Mouse (Mus musculus): ENCODE measurements at regions not wholly inside any gene's neighbourhood (a gene's known extent, or its start where the extent isn't known, plus 50 kb on each side); places are given as distances from the start of the nearest gene placed in this dataset.

DNA sequence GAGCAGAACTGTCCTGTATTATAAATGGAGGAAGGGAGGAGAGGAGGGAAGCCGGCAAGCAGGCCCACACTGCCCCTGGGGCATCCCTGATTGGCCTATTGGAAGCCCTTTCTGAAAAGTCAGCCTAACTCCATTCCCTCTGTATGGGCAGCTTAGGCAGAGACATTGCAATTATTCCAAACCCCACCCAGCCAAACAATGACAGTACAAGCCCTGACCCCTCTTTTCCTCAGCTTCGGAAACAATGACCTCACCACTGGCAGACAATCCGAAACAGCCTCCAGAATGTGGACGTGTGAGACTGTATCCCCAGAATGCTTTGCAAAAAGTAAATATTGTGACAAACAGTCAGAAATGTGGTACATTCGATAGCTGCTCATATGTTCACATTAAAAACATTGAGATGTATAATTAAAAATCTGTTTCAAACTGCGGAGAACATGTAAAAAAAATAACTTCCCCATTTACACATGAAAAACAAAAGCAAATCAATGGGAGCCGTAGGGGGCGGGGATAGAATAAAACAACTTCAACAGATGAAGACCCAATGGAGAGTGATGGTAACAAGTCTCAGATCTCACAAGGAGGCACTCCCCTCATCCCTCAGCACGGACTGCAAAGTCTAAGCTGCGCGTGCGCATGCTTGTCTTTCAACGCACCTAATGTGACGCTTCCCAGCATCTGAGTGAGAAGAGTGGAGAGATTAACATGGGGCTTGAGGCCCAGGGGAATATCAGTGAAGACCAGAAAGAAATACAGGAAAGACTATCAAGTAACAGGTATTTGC, 134.9 kb upstream of the Top1 start:
- H3K4me1 ChIP-seq (ENCODE audit: control insufficient read depth in 2 of 2, insufficient read depth in 2 of 2, low read length in 2 of 2, poor library complexity in 1 of 2), result peaks cover 5 to 13% of the 10 kb centered on the region in 2 experiments; a peak in 2 of 4 replicates
- H3K4me3 ChIP-seq (ENCODE audit: insufficient read depth in 1 of 2, low read depth in 1 of 2, low read length in 2 of 2, poor library complexity in 1 of 2, severe bottlenecking in 1 of 2), result no peak overlapping the region
- DNase-seq (ENCODE audit: low read depth, low spot score), result peak; percentile 33
- no peak overlapping the region for H3K9ac ChIP-seq (ENCODE audit: insufficient read depth, low read depth, low read length, poor library complexity, severe bottlenecking)
- TF ChIP-seq CHD2 (IDR thresholded peaks at IDR 0.05; ENCODE audit: low read depth, low read length) (no peak), ZNF384 (IDR thresholded peaks at IDR 0.05; ENCODE audit: low read depth, low read length) (no peak), ZC3H11A (IDR thresholded peaks at IDR 0.05; ENCODE audit: borderline replicate concordance, low read depth, low read length) (no peak), HCFC1 (IDR thresholded peaks at IDR 0.05; ENCODE audit: borderline replicate concordance, insufficient read depth, low read length) (no peak), MAFK (IDR thresholded peaks at IDR 0.05; ENCODE audit: insufficient read depth, low read depth, low read length) (no peak)
- in situ Hi-C loops (cut with MboI; ENCODE audit: low sequenced_read_pairs in 2 of 2, unreplicated experiment in 2 of 2), result no loop called here
- H3K36me3 ChIP-seq (ENCODE audit: control insufficient read depth, insufficient read depth, low read length, poor library complexity, severe bottlenecking), result no peaks in the 10 kb centered on the region
- H3K27ac ChIP-seq (ENCODE audit: insufficient read depth, low read depth, low read length, poor library complexity, severe bottlenecking), result no peak overlapping the region
- H3K9me3 ChIP-seq (ENCODE audit: control insufficient read depth, insufficient read depth, low read depth, low read length), result no peaks in the 10 kb centered on the region

DNA sequence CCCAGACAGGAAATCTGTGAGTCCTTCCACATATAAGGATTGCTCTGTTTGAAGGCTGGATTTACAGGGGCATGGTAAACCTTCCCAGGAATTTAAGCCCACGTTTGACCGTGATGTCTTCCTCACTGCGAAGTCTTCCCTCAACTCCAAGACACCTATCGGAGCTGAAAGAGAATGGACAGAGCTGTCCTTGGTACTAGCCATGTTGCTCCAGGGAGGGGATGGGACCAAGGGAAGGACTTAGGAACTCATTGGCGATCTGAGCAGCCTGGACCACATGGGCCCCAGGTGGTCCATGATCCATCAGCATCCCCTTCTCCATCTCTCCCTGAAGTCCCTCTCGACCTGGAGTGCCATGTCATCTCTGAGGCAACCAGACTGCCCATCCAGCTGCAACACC, 130.1 kb upstream of the Top1 start:
- no peak for TF ChIP-seq HCFC1 (IDR thresholded peaks at IDR 0.05; ENCODE audit: borderline replicate concordance, insufficient read depth, low read length)
- no peak for TF ChIP-seq ZC3H11A (IDR thresholded peaks at IDR 0.05; ENCODE audit: borderline replicate concordance, low read depth, low read length)
- TF ChIP-seq ZNF384 (IDR thresholded peaks at IDR 0.05; ENCODE audit: low read depth, low read length), result no peak
- no peak for TF ChIP-seq MAFK (IDR thresholded peaks at IDR 0.05; ENCODE audit: insufficient read depth, low read depth, low read length)
- TF ChIP-seq CHD2 (IDR thresholded peaks at IDR 0.05; ENCODE audit: low read depth, low read length), result no peak
- H3K9ac ChIP-seq (ENCODE audit: insufficient read depth, low read depth, low read length, poor library complexity, severe bottlenecking), result no peak overlapping the region
- DNase-seq (ENCODE audit: low read depth, low spot score), result no peak
- in situ Hi-C loops (cut with MboI; ENCODE audit: low sequenced_read_pairs in 2 of 2, unreplicated experiment in 2 of 2), result no loop called here
- H3K27ac ChIP-seq (ENCODE audit: insufficient read depth, low read depth, low read length, poor library complexity, severe bottlenecking), result no peak overlapping the region
- no peaks in the 10 kb centered on the region for H3K9me3 ChIP-seq (ENCODE audit: control insufficient read depth, insufficient read depth, low read depth, low read length)
- no peak overlapping the region for H3K4me3 ChIP-seq (ENCODE audit: insufficient read depth in 1 of 2, low read depth in 1 of 2, low read length in 2 of 2, poor library complexity in 1 of 2, severe bottlenecking in 1 of 2)
- peaks cover 3 to 7% of the 10 kb centered on the region in 2 experiments; a peak in 3 of 4 replicates for H3K4me1 ChIP-seq (ENCODE audit: control insufficient read depth in 2 of 2, insufficient read depth in 2 of 2, low read length in 2 of 2, poor library complexity in 1 of 2)
- no peaks in the 10 kb centered on the region for H3K36me3 ChIP-seq (ENCODE audit: control insufficient read depth, insufficient read depth, low read length, poor library complexity, severe bottlenecking)

DNA sequence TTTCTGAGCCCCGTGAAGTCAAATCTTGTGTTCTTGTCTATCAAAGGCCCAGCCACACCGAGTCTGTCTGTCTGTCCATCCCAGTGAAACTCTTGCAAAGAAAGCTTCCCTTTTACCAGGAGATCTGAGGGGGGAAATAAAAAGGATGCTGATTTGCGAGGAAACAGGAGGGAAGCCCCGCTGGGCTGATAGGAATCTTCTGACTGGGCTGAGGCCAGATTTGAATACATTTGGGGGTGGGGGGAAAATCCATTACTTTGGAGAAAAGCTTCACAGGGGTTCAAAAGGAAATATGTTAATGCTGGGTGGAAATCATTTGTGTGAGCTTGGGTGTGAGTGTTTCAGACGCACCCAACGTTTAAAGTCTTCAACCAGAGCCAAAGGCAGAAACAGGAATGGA, 129.2 kb upstream of the Top1 start:
- Histone ChIP-seq H3K9ac (ENCODE audit: insufficient read depth, low read depth, low read length, poor library complexity, severe bottlenecking) (no peak overlapping the region), H3K4me3 (ENCODE audit: insufficient read depth in 1 of 2, low read depth in 1 of 2, low read length in 2 of 2, poor library complexity in 1 of 2, severe bottlenecking in 1 of 2) (no peak overlapping the region), H3K4me1 (ENCODE audit: control insufficient read depth in 2 of 2, insufficient read depth in 2 of 2, low read length in 2 of 2, poor library complexity in 1 of 2) (peaks cover 0 to 6% of the 10 kb centered on the region in 2 experiments; a peak in 2 of 4 replicates), H3K27ac (ENCODE audit: insufficient read depth, low read depth, low read length, poor library complexity, severe bottlenecking) (no peak overlapping the region), H3K36me3 (ENCODE audit: control insufficient read depth, insufficient read depth, low read length, poor library complexity, severe bottlenecking) (no peaks in the 10 kb centered on the region), H3K9me3 (ENCODE audit: control insufficient read depth, insufficient read depth, low read depth, low read length) (no peaks in the 10 kb centered on the region)
- in situ Hi-C loops (cut with MboI; ENCODE audit: low sequenced_read_pairs in 2 of 2, unreplicated experiment in 2 of 2), result no loop called here
- TF ChIP-seq MAFK (IDR thresholded peaks at IDR 0.05; ENCODE audit: insufficient read depth, low read depth, low read length) (no peak), ZC3H11A (IDR thresholded peaks at IDR 0.05; ENCODE audit: borderline replicate concordance, low read depth, low read length) (no peak), CHD2 (IDR thresholded peaks at IDR 0.05; ENCODE audit: low read depth, low read length) (no peak), ZNF384 (IDR thresholded peaks at IDR 0.05; ENCODE audit: low read depth, low read length) (no peak), HCFC1 (IDR thresholded peaks at IDR 0.05; ENCODE audit: borderline replicate concordance, insufficient read depth, low read length) (no peak)
- peak; percentile 46 for DNase-seq (ENCODE audit: low read depth, low spot score)

DNA sequence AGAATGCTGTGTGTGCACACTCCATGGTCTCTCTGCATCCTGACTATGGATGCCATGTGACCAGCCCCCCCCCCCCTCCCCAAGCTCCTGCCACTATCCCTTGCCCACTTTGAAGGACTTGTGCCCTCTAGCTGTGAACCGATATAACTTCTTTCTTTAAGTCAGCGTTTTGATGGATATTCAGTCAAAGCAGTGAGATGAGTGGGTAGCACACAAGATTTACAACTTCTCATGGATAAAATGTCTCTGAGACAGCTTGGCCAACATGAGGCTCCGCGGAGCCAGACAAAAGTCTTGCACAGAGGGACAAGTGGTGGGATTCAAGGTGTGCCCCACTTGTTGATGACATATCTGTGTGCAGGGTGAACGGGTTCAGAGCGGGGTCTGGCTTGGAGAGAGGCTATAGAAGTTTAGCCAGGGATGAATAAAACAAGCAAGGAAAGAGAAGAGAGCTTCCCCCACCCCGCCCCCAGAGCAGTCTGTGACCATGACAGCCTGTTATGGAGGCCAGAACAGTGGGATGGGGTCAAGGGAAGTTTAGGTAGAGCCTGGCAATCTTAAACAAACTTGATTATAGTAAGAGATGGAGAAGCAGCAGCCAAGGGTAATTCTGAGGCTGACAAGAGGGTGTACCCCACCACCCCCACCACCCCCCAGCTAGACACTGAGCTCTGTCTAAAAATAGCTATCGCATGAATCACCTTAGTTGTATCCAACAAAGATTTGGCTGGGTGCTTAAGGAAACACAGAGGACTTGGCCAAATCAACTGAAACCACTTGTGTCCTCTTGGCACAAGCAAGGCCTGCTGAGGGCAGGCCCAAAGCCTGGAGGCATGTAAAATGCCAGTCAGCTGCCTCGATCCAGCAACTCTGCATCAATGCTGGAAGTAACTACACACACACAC, 120.1 kb upstream of the Top1 start:
- no peak for DNase-seq (ENCODE audit: low read depth, low spot score)
- Histone ChIP-seq H3K4me1 (ENCODE audit: control insufficient read depth in 2 of 2, insufficient read depth in 2 of 2, low read length in 2 of 2, poor library complexity in 1 of 2) (peaks cover 0 to 8% of the 10 kb centered on the region in 2 experiments; a peak in 2 of 4 replicates), H3K27ac (ENCODE audit: insufficient read depth, low read depth, low read length, poor library complexity, severe bottlenecking) (no peak overlapping the region), H3K36me3 (ENCODE audit: control insufficient read depth, insufficient read depth, low read length, poor library complexity, severe bottlenecking) (no peaks in the 10 kb centered on the region), H3K9me3 (ENCODE audit: control insufficient read depth, insufficient read depth, low read depth, low read length) (no peaks in the 10 kb centered on the region), H3K9ac (ENCODE audit: insufficient read depth, low read depth, low read length, poor library complexity, severe bottlenecking) (no peak overlapping the region), H3K4me3 (ENCODE audit: insufficient read depth in 1 of 2, low read depth in 1 of 2, low read length in 2 of 2, poor library complexity in 1 of 2, severe bottlenecking in 1 of 2) (no peak overlapping the region)
- no peak for TF ChIP-seq MAFK (IDR thresholded peaks at IDR 0.05; ENCODE audit: insufficient read depth, low read depth, low read length)
- no peak for TF ChIP-seq CHD2 (IDR thresholded peaks at IDR 0.05; ENCODE audit: low read depth, low read length)
- TF ChIP-seq ZC3H11A (IDR thresholded peaks at IDR 0.05; ENCODE audit: borderline replicate concordance, low read depth, low read length), result no peak
- no peak for TF ChIP-seq HCFC1 (IDR thresholded peaks at IDR 0.05; ENCODE audit: borderline replicate concordance, insufficient read depth, low read length)
- TF ChIP-seq ZNF384 (IDR thresholded peaks at IDR 0.05; ENCODE audit: low read depth, low read length), result no peak
- in situ Hi-C loops (cut with MboI; ENCODE audit: low sequenced_read_pairs in 2 of 2, unreplicated experiment in 2 of 2), result no loop called here
